Mouse (Mus musculus): ENCODE measurements around the gene Gm4779. TPM values are rescaled to one million over a fixed set of nuclear protein-coding genes. Genes with fewer than 3 reads are reported as not detected.

Gene Gm4779
- total and polyA plus RNA-seq, 3 experiments = not detected

GRCm38 (mm10) chrX:101791551-101791950, 2.7 kb downstream of the Gm4779 start (continued):
- peak; percentile 54 to 70 for TF ChIP-seq CTCF (conservative IDR thresholded peaks at IDR 0.05 in 1 of 2, IDR thresholded peaks at IDR 0.05 in 1 of 2; ENCODE audit: low read depth in 2 of 2, low read length in 2 of 2)

- TF ChIP-seq ETS1 (conservative IDR thresholded peaks at IDR 0.05; ENCODE audit: low read depth, low read length) (no peak), RCOR1 (conservative IDR thresholded peaks at IDR 0.05; ENCODE audit: low read depth, low read length) (no peak), MYC (IDR thresholded peaks at IDR 0.05; ENCODE audit: low read depth, low read length) (no peak), USF1 (IDR thresholded peaks at IDR 0.05; ENCODE audit: low read depth, low read length) (no peak), CTCF (conservative IDR thresholded peaks at IDR 0.05 in 1 of 2, IDR thresholded peaks at IDR 0.05 in 1 of 2; ENCODE audit: low read depth in 2 of 2, low read length in 2 of 2) (peak; percentile 69 to 70), TBP (conservative IDR thresholded peaks at IDR 0.05; ENCODE audit: low read depth, low read length) (no peak), MAZ (IDR thresholded peaks at IDR 0.05; ENCODE audit: low read depth, low read length) (no peak), CHD1 (IDR thresholded peaks at IDR 0.05; ENCODE audit: low read depth, low read length) (no peak), ZC3H11A (IDR thresholded peaks at IDR 0.05; ENCODE audit: low read depth, low read length) (peak; percentile 17; the same call in 1 of the 2 replicates), EP300 (IDR thresholded peaks at IDR 0.05; ENCODE audit: low read length) (no peak), MEF2A (IDR thresholded peaks at IDR 0.05; ENCODE audit: borderline replicate concordance, low read depth, low read length) (no peak), HCFC1 (IDR thresholded peaks at IDR 0.05; ENCODE audit: low read depth, low read length) (no peak), NRF1 (IDR thresholded peaks at IDR 0.05; ENCODE audit: low read depth, low read length) (no peak), ZKSCAN1 (IDR thresholded peaks at IDR 0.05; ENCODE audit: borderline replicate concordance, low read depth, low read length) (no peak), RAD21 (IDR thresholded peaks at IDR 0.05; ENCODE audit: low read depth, low read length) (peak; percentile 78), SMC3 (IDR thresholded peaks at IDR 0.05; ENCODE audit: low read depth, low read length) (peak; percentile 73), NELFE (IDR thresholded peaks at IDR 0.05; ENCODE audit: low read depth, low read length) (no peak), POLR2A (IDR thresholded peaks at IDR 0.05; ENCODE audit: low read depth, low read length) (no peak), BHLHE40 (IDR thresholded peaks at IDR 0.05; ENCODE audit: low read depth, low read length) (no peak), UBTF (IDR thresholded peaks at IDR 0.05; ENCODE audit: low read depth, low read length) (no peak), KAT2A (IDR thresholded peaks at IDR 0.05; ENCODE audit: insufficient replicate concordance, low read length) (no peak), USF2 (conservative IDR thresholded peaks at IDR 0.05; ENCODE audit: low read depth, low read length) (no peak), MXI1 (IDR thresholded peaks at IDR 0.05; ENCODE audit: low read depth, low read length) (no peak)
These were observed 22.2 kb downstream of the Gm4779 start for GRCm38 (mm10) chrX:101772035-101772434.

More at GRCm38 (mm10) chrX:101772035-101772434, 22.2 kb downstream of the Gm4779 start:
- Histone ChIP-seq H3K4me3 (replicated peaks in 1 of 3; ENCODE audit: low read depth in 2 of 3, low read length in 2 of 3, poor library complexity in 1 of 3) (no peak overlapping the region), H3K36me3 (replicated peaks in 1 of 2; ENCODE audit: control insufficient read depth in 1 of 2, insufficient read depth in 1 of 2, low read length in 1 of 2) (no peaks in the 10 kb centered on the region), H3K9me3 (replicated peaks; ENCODE audit: low read length) (no peaks in the 10 kb centered on the region), H3K4me1 (ENCODE audit: control insufficient read depth in 1 of 2, insufficient read depth in 2 of 2) (peaks cover 3 to 31% of the 10 kb centered on the region in 2 experiments; a peak in 3 of 4 replicates), H3K79me2 (replicated peaks; ENCODE audit: control insufficient read depth, extremely low read depth, insufficient read depth, poor library complexity, severe bottlenecking) (no peaks in the 10 kb centered on the region), H3K27ac (ENCODE audit: insufficient read depth, low read depth) (no peak overlapping the region), H3K9ac (ENCODE audit: insufficient read depth, low read depth) (no peak overlapping the region), H3K4me2 (ENCODE audit: insufficient read depth, low read depth, poor library complexity, severe bottlenecking) (no peak overlapping the region), H3K27me3 (replicated peaks) (no peaks in the 10 kb centered on the region)
- in situ Hi-C loops (cut with MboI; ENCODE audit: low pct_ligation_motif_present, low pct_unique_long_range_greater_than_20kb, low sequenced_read_pairs) = no loop called here
- dilution Hi-C loops (cut with MboI; ENCODE audit: extremely low pct_ligation_motif_present, extremely low pct_unique_long_range_greater_than_20kb, low sequenced_read_pairs) = no loop called here
- peak; percentile 49 for DNase-seq (ENCODE audit: extremely low read depth)

All from CH12.LX (cell line).